Mouse (Mus musculus): ENCODE measurements at regions not wholly inside any gene's neighbourhood (a gene's known extent, or its start where the extent isn't known, plus 50 kb on each side); places are given as distances from the start of the nearest gene placed in this dataset.
"Not testable (repeated sequence)": the region's sequence is repeated elsewhere in the genome, so short reads cannot be mapped to it uniquely, and the experiment has no call there.

- no peak for DNase-seq
Measured at GRCm38 (mm10) chr12:70633194-70633593, 180.3 kb downstream of the Tmx1 start.

DNA sequence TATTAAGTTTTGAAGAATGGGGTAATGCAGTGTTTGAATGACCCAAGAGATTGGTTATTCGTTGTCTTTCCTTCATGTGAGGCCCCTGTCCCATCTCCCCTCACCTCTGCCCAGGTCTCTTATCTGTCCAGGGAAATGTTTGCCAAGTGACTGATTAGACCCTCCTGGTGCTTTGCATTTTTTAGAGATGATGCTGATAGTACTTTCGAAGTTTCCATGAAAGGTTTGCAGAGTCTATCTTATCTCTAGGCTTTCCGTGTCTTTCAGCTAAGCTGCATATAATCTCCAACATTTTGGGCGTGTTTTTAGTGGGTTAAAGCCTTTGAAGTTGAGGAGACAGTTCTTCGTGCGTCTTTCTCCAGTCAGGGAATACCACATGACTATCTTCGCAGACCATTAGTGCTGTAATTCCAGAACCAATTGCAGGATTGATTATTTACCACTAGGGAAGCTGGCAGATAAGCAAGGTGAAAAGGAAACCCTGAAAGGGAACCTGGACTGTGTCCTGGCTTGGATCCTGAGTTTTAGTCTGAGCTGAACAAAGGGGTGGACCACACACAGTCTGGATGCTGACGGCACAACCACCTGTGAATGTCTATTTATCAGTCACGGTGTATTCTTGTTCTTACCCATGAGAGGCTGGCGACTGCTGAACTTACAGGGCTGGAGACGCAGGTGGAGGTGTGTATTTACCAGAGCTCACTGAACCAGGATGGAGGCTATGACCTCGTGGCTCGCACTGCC is 180.9 kb downstream of the Tmx1 start:
- no peak for DNase-seq

DNA sequence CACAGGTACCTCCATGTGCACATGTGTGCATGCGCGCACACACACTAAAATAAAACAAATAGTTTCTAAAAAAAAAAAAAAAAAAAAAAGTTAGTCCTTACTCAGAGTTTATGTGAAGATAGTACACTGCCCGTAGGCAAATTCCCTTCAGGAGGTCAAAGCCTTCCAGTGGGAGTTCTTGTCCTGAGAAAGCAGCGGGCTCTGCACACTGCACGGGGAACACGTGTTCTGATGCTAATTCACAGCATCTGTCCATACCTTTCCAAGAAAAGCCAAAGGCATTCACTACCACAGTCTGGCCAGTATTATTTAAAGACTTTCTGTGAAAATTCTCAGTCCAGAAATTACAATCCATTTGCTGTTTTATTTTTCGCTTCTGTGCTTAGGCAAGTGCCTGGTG is 183.1 kb downstream of the Tmx1 start:
- no peak for DNase-seq

DNA sequence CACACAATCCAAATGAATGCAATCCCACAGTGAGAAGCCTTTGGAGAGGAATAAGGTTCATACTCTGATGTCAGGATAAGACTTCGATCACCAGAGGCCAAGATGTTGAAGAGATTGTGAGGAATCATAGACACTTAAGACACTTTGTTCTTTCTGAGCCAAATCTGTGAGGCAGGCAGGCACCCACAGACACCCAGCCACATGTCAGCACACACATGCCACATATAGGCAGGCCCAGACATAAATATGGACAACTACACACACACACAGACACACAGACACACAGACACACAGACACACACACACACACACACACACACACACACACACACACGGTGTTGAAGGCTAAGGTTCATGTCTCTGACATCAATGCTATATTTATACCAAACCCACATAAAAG is 185.1 kb upstream of the Frmd6 start:
- DNase-seq = no peak

DNA sequence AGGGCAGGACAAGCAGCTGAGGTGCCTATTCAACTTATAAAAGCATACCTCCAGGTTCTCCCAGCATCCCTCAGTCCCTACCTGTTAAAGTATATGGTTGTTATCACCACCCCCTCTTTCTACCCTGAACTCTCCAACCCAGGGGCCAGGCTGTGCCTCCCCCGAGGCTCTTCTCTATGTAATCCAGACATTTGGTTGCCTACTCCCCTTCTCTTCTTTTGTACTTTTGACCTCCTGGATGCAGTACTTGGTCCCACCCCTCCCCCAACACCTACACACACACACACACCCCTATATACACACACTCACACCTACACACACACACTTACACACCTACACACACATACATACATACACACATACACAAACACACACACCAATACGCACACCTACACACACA is 180.4 kb upstream of the Frmd6 start:
- DNase-seq = no peak

GRCm38 (mm10) chr12:70645407-70645806 is 179.9 kb upstream of the Frmd6 start:
- DNase-seq = no peak

- no peak for DNase-seq
Measured at GRCm38 (mm10) chr12:70647516-70647915, 177.8 kb upstream of the Frmd6 start.

- peak in 1 of 2 experiments; percentile 9 for DNase-seq
Measured at GRCm38 (mm10) chr12:70648179-70648811, 177.0 kb upstream of the Frmd6 start.

GRCm38 (mm10) chr12:70648812-70649188 is 176.5 kb upstream of the Frmd6 start:
- no peak for DNase-seq

DNA sequence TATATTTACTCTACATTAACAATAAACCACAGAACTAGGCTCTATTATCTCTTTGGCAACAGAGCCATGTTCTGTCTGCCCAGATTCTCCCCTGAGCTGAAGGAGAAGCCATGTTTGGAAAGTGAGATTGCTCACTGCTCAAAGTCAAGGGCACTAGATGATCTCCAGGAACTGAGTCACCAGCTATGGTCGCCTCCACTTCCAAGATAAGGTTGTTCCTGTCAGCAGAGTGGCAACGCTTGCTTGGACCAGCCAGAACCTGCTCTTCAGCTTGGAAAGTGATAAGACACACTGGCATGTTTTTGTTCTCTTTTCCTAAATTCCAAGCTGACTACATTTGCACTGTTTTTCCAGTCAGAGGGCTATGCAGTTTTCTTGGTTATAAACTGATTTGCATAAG is 175.6 kb upstream of the Frmd6 start:
- DNase-seq = no peak

- DNase-seq = no peak
Measured at GRCm38 (mm10) chr12:70650470-70650869, 174.8 kb upstream of the Frmd6 start.

DNA sequence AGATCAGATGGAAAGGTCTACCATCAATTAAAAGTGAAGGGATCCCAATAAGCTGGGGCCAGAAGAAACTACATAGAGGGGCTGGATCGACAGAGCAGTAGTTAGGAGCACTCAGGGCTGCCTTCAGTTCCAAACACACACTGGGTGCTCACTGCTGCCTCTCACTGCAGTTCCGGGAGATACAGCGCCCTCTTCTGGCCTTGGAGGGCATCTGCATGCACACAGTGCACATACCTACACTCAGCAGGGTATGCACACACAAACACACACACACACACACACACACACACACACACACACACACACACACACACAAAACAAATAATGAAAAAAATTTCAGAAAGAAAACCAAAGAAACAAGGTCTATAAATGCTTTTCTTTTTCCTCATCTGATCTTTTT is 172.6 kb upstream of the Frmd6 start:
- no peak for DNase-seq

- DNase-seq = no peak
Measured at GRCm38 (mm10) chr12:70653971-70654370, 171.3 kb upstream of the Frmd6 start.

DNA sequence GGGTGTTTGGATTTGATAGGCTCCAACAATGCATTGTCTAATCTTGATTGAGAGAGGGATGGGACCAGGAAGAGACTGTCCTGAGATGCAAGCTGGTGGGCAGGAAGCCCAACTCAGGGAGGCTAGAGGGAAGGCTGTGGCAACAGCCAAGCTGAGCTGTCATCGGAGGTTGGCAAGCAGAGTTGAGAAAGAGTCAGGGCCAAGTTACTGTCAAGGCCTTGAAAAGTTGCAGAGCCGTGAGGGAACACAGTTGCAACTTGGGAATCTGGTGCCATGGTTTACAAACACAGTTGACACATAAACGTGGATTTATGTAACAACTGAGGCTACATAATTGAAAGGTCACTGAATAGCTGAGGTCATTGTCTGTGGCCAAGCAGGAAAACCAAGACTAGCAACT is 170.8 kb upstream of the Frmd6 start:
- DNase-seq = peak in 1 of 2 experiments; percentile 10

DNA sequence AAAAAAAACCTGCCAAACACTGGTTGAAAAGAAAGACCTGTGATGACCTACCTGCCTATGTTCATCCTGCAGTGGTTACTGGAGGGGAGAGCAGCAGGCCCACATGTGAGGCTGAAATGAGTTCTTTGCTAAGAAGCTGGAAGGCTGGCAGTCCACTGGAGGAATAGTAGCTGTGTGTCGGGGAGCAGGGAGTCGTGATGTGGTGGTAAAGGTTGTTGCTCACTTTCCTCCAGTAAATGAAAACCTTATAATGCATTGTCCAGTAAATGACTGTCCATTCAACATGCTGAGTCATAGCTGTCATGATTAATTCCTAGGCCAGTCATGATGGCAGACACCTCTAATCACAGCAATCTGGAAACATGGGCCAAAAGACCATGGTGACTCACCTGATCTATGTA is 169.9 kb upstream of the Frmd6 start:
- DNase-seq = no peak

DNA sequence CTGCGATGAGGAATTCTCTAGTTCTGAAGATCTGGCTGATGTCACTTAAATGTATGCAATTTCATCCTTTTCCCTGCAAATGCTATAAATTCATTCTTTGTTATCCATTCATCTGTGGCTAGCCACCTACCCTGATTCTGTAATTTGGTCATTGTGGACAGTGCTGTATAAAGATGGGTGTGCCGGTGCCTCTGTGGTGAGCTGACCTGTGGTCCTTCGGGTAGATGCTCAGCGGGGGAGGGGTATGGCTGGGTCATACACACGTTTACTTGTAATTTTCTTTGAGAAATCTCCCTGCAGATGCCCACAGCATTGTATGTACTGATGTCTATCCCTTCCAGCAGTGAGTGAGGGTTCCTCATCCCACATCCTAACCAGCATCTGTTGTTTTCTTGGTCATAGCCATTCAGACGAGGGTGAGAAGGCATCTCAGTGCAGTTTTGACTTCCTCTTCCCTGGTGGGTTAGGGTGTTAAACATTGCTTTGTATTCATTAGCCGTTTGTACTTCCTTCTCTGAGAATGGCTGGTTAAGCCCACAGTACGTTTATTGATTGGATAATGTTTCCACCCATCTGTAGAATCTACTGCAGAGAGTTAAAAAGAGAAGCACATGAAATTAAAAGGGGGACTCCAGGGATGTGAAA is 169.3 kb upstream of the Frmd6 start:
- no peak for DNase-seq

GRCm38 (mm10) chr12:70656805-70657492 is 168.4 kb upstream of the Frmd6 start:
- no peak for DNase-seq

GRCm38 (mm10) chr12:70657493-70657810 is 167.9 kb upstream of the Frmd6 start:
- DNase-seq = no peak

DNA sequence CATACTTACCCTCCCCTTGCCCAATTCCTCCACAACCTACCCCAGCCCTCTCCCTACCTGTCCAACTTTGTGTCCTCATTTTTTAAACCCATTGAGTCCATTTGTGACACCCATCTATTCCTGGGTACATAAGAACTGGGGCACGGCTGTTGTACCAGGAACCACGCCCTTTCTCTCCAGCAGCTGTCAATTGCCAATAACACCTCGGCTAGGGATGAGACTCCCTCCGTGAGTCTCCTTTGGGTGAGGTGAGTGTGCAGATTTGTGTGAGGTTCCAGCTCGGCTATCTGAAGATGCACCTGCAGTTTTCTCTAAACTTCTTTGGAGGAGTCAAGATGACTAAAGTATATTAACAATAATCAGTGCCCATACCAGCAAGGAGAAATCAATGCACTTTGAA is 167.2 kb upstream of the Frmd6 start:
- DNase-seq = no peak

DNA sequence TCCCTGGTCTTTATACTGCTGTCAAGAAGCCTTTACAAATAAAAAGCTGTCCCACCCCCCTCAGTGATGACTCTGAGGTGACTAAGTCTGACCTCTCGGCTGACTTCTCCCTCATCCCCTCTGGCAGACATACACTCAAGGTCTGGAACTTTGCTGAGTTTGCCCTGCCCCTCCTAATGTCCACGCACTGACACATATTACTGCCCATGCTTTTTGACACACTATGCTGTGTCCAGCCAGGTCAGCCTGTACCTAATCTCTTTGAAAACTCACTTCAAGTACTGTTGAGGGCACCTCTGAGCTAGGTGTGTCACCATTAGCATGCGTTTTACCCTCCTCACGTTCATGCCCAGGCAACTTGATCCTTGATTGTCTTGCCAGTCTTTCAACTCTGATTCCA is 164.9 kb upstream of the Frmd6 start:
- no peak for DNase-seq

- not testable (repeated sequence) for DNase-seq
Measured at GRCm38 (mm10) chr12:70668158-70668557, 157.2 kb upstream of the Frmd6 start.

DNA sequence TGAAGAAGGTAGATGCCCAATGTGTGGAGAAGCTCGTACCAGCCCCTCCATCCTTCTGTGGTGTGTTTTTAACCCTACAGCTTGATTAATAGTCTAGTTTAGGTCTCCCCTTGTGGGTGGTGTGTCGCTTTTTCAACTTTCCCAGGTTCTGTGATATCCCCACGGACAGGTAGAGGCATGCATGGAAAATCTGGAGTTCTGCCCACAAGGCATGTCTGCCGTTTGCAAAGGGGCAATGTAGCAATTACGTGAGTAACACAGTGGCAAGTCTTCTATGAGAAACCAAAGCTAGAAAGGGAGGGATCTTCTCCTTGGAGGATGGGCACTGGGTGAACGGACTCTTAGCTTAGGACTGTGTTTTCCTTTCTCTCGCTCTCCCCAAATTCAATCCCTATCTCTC is 153.2 kb upstream of the Frmd6 start:
- no peak for DNase-seq

- DNase-seq = no peak
Measured at GRCm38 (mm10) chr12:70673188-70673587, 152.1 kb upstream of the Frmd6 start.

DNA sequence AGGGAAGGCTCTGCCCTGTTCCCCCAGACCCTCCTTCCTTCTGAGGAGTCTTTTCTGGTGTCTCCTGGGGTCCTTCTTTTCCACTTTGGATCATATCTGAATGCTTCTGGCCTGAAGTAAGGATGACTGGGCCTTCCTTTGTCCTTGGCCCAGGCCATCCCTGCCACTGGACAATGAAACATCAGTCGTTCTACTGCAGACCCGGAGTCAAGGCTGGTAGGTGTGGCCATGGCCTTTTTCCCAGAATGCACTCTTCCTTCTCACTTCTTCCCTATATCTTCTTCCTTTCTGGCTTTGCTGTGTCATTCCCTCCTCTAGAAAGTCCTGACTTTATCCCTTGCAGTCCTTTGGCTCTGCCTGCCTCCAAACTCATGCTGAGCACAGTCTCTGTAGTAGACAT is 151.2 kb upstream of the Frmd6 start:
- DNase-seq = no peak
